Mouse (Mus musculus) liver (tissue): Measurements from ENCODE around the gene Maob.

Experiments
- DNase-seq: peaks from one replicate; pipeline ENCODE4 v3.0.0-alpha.2; 2020; ENCODE audit warnings: mixed read lengths

Gene Maob

DNA sequence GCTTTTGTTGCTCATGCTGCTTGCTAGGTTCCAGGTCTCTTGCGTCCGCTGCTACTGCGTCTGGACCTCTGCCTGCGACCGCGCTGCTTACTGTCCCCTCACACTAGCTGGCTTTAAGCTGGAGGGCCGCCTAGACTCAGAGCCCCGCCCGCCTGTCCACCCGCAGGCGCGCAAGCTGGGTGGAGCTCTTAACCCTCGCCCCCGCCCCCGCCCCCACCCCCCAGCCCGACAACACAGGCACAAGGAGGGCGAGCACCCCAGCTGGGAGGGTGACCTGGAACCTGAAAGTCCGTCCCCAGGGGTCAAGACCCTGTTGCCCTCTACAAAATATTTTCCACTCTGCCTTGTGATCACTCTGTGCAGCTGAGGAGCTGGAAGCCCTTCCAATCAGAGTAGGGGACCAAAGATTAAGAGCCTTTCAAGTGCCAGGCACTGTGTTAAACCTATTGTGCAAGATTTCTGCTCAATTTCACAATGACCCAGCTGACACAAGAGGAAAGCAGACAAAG lies at the start of gene Maob:
Gene Maob, minus strand, starts transcription at position 106 of the 509 bp plus-strand sequence.
- peak; percentile 29 for DNase-seq

GRCm38 (mm10) chrX:16860244-16860643 lies 43.1 kb upstream of the Maob start:
- DNase-seq = no peak

- no peak for DNase-seq
These were observed 28.9 kb upstream of the Maob start for GRCm38 (mm10) chrX:16846034-16846433.

DNA sequence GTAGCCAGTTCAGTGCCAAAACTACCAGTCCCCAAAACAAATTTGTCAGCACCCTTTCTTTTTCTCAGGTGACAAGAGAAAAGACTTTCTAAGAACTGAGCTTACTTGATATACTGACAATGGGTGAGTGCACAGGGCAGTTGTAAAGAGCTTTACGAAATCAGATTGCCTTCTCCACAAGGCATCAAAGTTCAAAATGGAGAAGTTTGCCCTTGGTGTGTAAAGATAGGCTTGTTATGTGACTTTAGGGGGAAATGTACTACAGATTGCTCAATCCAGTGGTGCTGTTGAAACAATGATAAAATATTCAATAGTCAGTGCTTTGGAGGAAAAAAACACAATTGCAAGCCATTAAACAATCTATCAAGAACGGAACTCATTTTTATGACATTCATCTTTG lies 24.3 kb upstream of the Maob start:
- DNase-seq = no peak

DNA sequence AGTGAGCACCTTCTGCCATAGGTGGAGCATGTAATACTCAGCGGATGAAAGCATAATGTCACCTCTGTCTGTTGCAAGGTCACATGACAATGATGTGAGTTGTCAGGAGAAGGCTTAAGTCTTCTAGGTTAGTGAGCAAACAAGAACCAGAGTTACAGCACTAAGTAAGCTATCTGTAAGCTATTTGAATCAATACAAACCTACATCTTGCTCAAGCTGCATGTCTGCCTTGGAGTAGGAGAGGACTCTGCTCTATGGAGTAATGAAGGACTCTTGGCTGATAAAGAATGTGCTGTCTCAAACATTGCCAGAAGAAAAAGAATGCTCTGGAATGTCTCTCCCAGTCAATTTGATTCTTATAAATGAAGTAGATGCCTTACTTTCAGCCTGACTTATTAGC lies 20.1 kb upstream of the Maob start:
- no peak for DNase-seq

DNA sequence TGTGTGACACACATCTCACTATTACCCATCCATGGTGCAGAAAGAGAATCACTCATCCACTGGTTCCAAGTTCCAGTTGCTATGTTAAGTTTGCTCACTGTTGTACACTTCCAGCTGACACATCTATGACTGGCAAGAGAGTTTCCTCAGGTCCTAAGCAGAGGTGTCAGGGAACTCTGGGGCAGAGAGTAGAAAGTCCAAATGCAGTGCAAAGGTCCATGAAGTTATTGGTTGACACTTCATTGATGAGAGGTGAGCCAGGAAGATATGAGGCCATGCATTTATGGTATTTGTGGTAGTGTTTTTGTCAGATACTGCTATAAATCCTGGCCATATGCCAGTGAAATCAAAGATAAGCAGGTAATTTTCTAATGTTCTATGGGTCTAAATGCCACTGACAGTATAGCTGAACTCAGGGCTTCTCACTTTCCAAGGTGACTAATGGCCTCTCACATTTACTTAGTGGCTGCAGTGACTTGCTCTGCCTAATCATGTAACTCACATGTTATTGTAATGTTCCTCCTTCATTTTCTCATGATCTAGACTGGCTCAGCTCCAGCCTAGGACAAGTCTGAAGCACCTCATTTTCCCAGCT lies 19.4 kb upstream of the Maob start:
- no peak for DNase-seq

GRCm38 (mm10) chrX:16826028-16826427 lies 8.9 kb upstream of the Maob start:
- no peak for DNase-seq

- DNase-seq = no peak
These were observed 1.2 kb downstream of the Maob start for GRCm38 (mm10) chrX:16815965-16816364.

GRCm38 (mm10) chrX:16812080-16812479 lies 5.1 kb downstream of the Maob start:
- no peak for DNase-seq

DNA sequence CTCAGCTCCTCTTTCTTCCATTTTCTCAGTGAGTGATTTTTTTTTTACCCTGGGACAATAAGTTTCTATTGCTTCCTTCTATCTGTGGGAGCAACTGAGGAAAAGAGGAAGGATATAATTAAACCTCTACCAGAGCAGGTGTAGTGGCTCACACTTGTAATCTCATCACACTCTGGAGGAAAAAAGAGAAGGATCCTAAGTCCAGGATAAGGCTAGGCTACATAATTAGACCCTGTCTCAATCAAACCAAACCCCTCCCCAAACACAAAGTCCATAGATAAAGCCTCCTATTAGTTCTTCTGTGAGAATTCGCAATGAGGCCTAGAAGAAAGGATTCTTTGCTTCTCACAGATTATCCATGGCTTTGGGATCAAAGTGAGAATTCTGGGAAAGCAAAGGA lies 49.7 kb downstream of the Maob start:
- no peak for DNase-seq

- no peak for DNase-seq
These were observed 51.0 kb downstream of the Maob start for GRCm38 (mm10) chrX:16766156-16766555.

DNA sequence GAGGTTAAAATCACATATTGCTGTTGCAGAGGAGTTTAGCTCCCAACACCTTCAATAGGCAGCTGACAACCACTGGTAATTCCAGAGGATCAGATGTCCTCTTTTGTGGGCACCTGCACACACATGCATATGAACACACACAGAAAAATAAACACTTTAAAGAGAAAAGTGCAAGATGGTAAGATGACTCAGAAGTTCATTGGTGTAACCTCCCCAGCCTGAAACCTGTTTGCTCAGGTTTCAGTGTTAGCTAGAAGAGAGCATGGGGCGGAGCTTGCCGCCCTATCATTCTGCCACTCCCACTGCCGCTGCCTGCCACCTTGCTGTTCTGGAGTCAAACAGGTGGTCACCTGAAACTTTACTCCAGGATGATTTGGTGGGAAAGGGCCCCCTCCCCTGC lies 55.7 kb downstream of the Maob start:
- DNase-seq = no peak

GRCm38 (mm10) chrX:16754761-16755160 lies 62.4 kb downstream of the Maob start:
- DNase-seq = no peak

- DNase-seq = no peak
These were observed 68.2 kb downstream of the Maob start for GRCm38 (mm10) chrX:16748932-16749331.

DNA sequence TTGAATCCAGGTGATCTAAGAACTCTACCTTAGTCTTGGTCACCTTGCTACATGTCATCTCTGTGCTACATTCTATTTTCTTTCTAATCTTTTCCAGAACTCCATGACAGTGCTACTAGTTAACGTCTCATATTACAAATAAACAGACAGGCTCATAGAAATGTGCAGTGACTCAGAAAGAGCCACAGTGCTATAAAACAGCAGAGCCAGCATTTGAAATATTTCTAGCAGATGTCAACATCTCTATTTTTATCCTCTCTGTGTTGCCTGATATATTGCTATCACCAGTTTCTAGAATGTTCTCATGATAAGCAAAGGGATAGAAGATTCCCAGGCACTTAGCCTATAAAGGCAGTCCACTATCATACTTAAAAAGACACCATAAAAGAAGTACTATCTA lies 103.1 kb downstream of the Maob start:
- no peak for DNase-seq

- no peak for DNase-seq
These were observed 111.1 kb downstream of the Maob start for GRCm38 (mm10) chrX:16706094-16706493.
